Mouse (Mus musculus): ENCODE data around the gene Bbip1.

GRCm38 (mm10) chr19:53962511-53962910 is 18.1 kb upstream of the Bbip1 start:
- TF ChIP-seq CTCF (IDR thresholded peaks at IDR 0.05) = no peak
- no peak for TF ChIP-seq EP300 (IDR thresholded peaks at IDR 0.05)

Measured in lung, postnatal 0 days (tissue).